Mouse (Mus musculus) bone marrow macrophage, adult 2 months (primary cell): Measurements from ENCODE around the gene Gm29094.
"Not testable (repeated sequence)": the region's sequence is repeated elsewhere in the genome, so short reads cannot be mapped to it uniquely, and the experiment has no call there.

ENCODE experiments used
- CTCF ChIP-seq: IDR thresholded peaks from 2 replicates; pipeline ENCODE4 v1.5.1; 2012; ENCODE audit warnings: low read depth, mild to moderate bottlenecking, low read length, moderate library complexity
- POLR2A ChIP-seq: IDR thresholded peaks from 2 replicates; pipeline ENCODE4 v1.6.1; 2012; ENCODE audit warnings: mild to moderate bottlenecking, low read depth, low read length, borderline replicate concordance

- not testable (repeated sequence) for TF ChIP-seq CTCF, POLR2A
Observed at GRCm38 (mm10) chr9:89202256-89202655, 3.1 kb downstream of the Gm29094 start.
